Mouse (Mus musculus) midbrain, embryonic 11.5 days (tissue): Measurements from ENCODE around the gene Tatdn2. TPM values are rescaled to one million over a fixed set of nuclear protein-coding genes. Genes with fewer than 3 reads are reported as not detected.
"Not testable (repeated sequence)": the region's sequence is repeated elsewhere in the genome, so short reads cannot be mapped to it uniquely, and the experiment has no call there.

Source experiments
- ATAC-seq: fragments of 200-750 bp; cut with Nextera tagmentation; 2 replicates; pipeline ENCODE4 v1.8.0; 2017; ENCODE audit warnings: moderate TSS enrichment, moderate library complexity; ENCODE audit not compliant: low FRiP score
- DNase-seq: peaks from one replicate; pipeline ENCODE4 v3.0.0; 2015; ENCODE audit warnings: low spot score; ENCODE audit errors: missing footprints
- H3K27ac ChIP-seq: fragments of 300-500 bp; sonication (generic); 2 replicates; pipeline ENCODE4 v1.5.1; 2014; ENCODE audit warnings: low read depth, low read length
- H3K27me3 ChIP-seq: fragments of 300-500 bp; sonication (generic); 2 replicates; pipeline ENCODE4 v1.6.1; 2014; ENCODE audit warnings: mild to moderate bottlenecking, low read length, moderate library complexity, mixed read lengths; ENCODE audit not compliant: control insufficient read depth, insufficient read depth
- H3K36me3 ChIP-seq: fragments of 300-500 bp; sonication (generic); 2 replicates; pipeline ENCODE4 v1.6.1; 2014; ENCODE audit warnings: mild to moderate bottlenecking, low read length, moderate library complexity, mixed read lengths; ENCODE audit not compliant: control insufficient read depth, insufficient read depth
- H3K4me1 ChIP-seq: fragments of 300-500 bp; sonication (generic); 2 replicates; pipeline ENCODE4 v1.6.1; 2014; ENCODE audit warnings: low read length; ENCODE audit not compliant: control insufficient read depth, insufficient read depth
- H3K4me2 ChIP-seq: fragments of 300-500 bp; sonication (generic); 2 replicates; pipeline ENCODE4 v1.6.1; 2014; ENCODE audit warnings: mild to moderate bottlenecking, moderate library complexity
- H3K4me3 ChIP-seq: fragments of 300-500 bp; sonication (generic); 2 replicates; pipeline ENCODE4 v1.5.1; 2014; ENCODE audit warnings: low read depth, low read length
- H3K9ac ChIP-seq: fragments of 300-500 bp; sonication (generic); 2 replicates; pipeline ENCODE4 v1.6.1; 2014; ENCODE audit warnings: low read length
- H3K9me3 ChIP-seq: fragments of 300-500 bp; sonication (generic); 2 replicates; pipeline ENCODE4 v1.6.1; 2016; ENCODE audit warnings: low read length; ENCODE audit not compliant: control insufficient read depth
- WGBS: fragments of 180-500 bp; shearing (Covaris S2); extraction: QIAGEN DNeasy Blood & Tissue Kit; methylation state at CpG from one replicate; pipeline ENCODE4 v1.1.7; 2014; 5-methylcytosine and 5-hydroxymethylcytosine counted together
- polyA plus RNA-seq: library from polyadenylated mRNA; unstranded; fragments of >200 nt; fragmentation: Nextera tagmentation; extraction: Ambion mirVana; gene quantifications from 2 replicates; pipeline ENCODE4 v1.2.1, GENCODE M21; 2014

Tatdn2 gene
- polyA plus RNA-seq, 1 experiment from 2014 or later, result 1.0 TPM

GRCm38 (mm10) chr6:113668287-113669154 lies 28.3 kb upstream of the Tatdn2 start:
- Histone ChIP-seq H3K27ac (no peak overlapping the region), H3K36me3 (no peaks in the 10 kb centered on the region), H3K9me3 (no peaks in the 10 kb centered on the region), H3K4me1 (peaks cover 3% of the 10 kb centered on the region; the same call in 1 of the 2 replicates), H3K9ac (no peak overlapping the region), H3K4me3 (no peak overlapping the region), H3K4me2 (no peak overlapping the region), H3K27me3 (no peaks in the 10 kb centered on the region)
- DNase-seq (no peak), ATAC-seq (no peak)
- 58% methylated on average over 15 of the region's 15 CpGs for WGBS

- Histone ChIP-seq H3K4me3 (no peak overlapping the region), H3K36me3 (no peaks in the 10 kb centered on the region), H3K9me3 (no peaks in the 10 kb centered on the region), H3K4me1 (peaks cover 3% of the 10 kb centered on the region; the same call in 1 of the 2 replicates), H3K27me3 (no peaks in the 10 kb centered on the region), H3K9ac (no peak overlapping the region), H3K27ac (no peak overlapping the region), H3K4me2 (no peak overlapping the region)
- ATAC-seq, result no peak
- no peak for DNase-seq
- 85% methylated on average over 7 of the region's 7 CpGs for WGBS
These were observed 27.0 kb upstream of the Tatdn2 start for GRCm38 (mm10) chr6:113669821-113670220.

- not testable (repeated sequence) for H3K27me3 ChIP-seq, H3K4me3 ChIP-seq, H3K27ac ChIP-seq, H3K9ac ChIP-seq, H3K36me3 ChIP-seq, H3K4me1 ChIP-seq, DNase-seq, H3K9me3 ChIP-seq, ATAC-seq, H3K4me2 ChIP-seq
- 71% methylated on average over 1 of the region's 1 CpGs for WGBS
These were observed 24.8 kb upstream of the Tatdn2 start for GRCm38 (mm10) chr6:113672029-113672428.

GRCm38 (mm10) chr6:113672989-113673388 lies 23.9 kb upstream of the Tatdn2 start:
- no peaks in the 10 kb centered on the region for H3K36me3 ChIP-seq
- DNase-seq (no peak), ATAC-seq (no peak)
- no peak overlapping the region for H3K27ac ChIP-seq
- H3K27me3 ChIP-seq, result no peaks in the 10 kb centered on the region
- H3K4me3 ChIP-seq, result no peak overlapping the region
- no peaks in the 10 kb centered on the region for H3K9me3 ChIP-seq
- WGBS, result 80% methylated on average over 6 of the region's 6 CpGs
- no peak overlapping the region for H3K4me2 ChIP-seq
- peaks cover 3% of the 10 kb centered on the region; the same call in 1 of the 2 replicates for H3K4me1 ChIP-seq
- H3K9ac ChIP-seq, result no peak overlapping the region

- Histone ChIP-seq H3K9me3 (no peaks in the 10 kb centered on the region), H3K9ac (no peak overlapping the region), H3K27me3 (no peaks in the 10 kb centered on the region), H3K36me3 (no peaks in the 10 kb centered on the region), H3K27ac (no peak overlapping the region), H3K4me2 (no peak overlapping the region), H3K4me1 (no peaks in the 10 kb centered on the region), H3K4me3 (no peak overlapping the region)
- ATAC-seq, result no peak
- WGBS, result 79% methylated on average over 4 of the region's 4 CpGs
- DNase-seq, result no peak
These were observed 21.6 kb upstream of the Tatdn2 start for GRCm38 (mm10) chr6:113675234-113675633.

GRCm38 (mm10) chr6:113675991-113676390 lies 20.9 kb upstream of the Tatdn2 start:
- no peak overlapping the region for H3K27ac ChIP-seq
- no peak for ATAC-seq
- no peaks in the 10 kb centered on the region for H3K36me3 ChIP-seq
- no peaks in the 10 kb centered on the region for H3K27me3 ChIP-seq
- H3K4me3 ChIP-seq, result no peak overlapping the region
- H3K9me3 ChIP-seq, result no peaks in the 10 kb centered on the region
- WGBS, result 87% methylated on average over 9 of the region's 9 CpGs
- no peaks in the 10 kb centered on the region for H3K4me1 ChIP-seq
- H3K9ac ChIP-seq, result no peak overlapping the region
- no peak for DNase-seq
- no peak overlapping the region for H3K4me2 ChIP-seq

- ATAC-seq (no peak), DNase-seq (no peak)
- 86% methylated on average over 14 of the region's 14 CpGs for WGBS
- H3K27ac ChIP-seq, result no peak overlapping the region
- no peaks in the 10 kb centered on the region for H3K36me3 ChIP-seq
- no peaks in the 10 kb centered on the region for H3K4me1 ChIP-seq
- no peaks in the 10 kb centered on the region for H3K9me3 ChIP-seq
- H3K9ac ChIP-seq, result no peak overlapping the region
- no peak overlapping the region for H3K4me2 ChIP-seq
- H3K27me3 ChIP-seq, result no peaks in the 10 kb centered on the region
- H3K4me3 ChIP-seq, result no peak overlapping the region
These were observed 19.6 kb upstream of the Tatdn2 start for GRCm38 (mm10) chr6:113677070-113677734.

- H3K4me3 ChIP-seq, result no peak overlapping the region
- no peak overlapping the region for H3K27ac ChIP-seq
- ATAC-seq, result no peak
- no peak for DNase-seq
- no peaks in the 10 kb centered on the region for H3K27me3 ChIP-seq
- no peaks in the 10 kb centered on the region for H3K36me3 ChIP-seq
- no peak overlapping the region for H3K9ac ChIP-seq
- H3K4me2 ChIP-seq, result no peak overlapping the region
- 80% methylated on average over 14 of the region's 14 CpGs for WGBS
- H3K4me1 ChIP-seq, result no peaks in the 10 kb centered on the region
- no peaks in the 10 kb centered on the region for H3K9me3 ChIP-seq
These were observed 18.4 kb upstream of the Tatdn2 start for GRCm38 (mm10) chr6:113678246-113679012.
